Mouse (Mus musculus): ENCODE results near the gene Gstt2.
"Not testable (repeated sequence)": the region's sequence is repeated elsewhere in the genome, so short reads cannot be mapped to it uniquely, and the experiment has no call there.

Gene Gstt2

GRCm38 (mm10) chr10:75878836-75879235 is 41.6 kb upstream of the Gstt2 start:
- Histone ChIP-seq H3K4me3 (replicated peaks; ENCODE audit: low read length) (peak overlapping the region; percentile 61; the same call in 1 of the 2 replicates), H3K36me3 (ENCODE audit: insufficient read depth, low read length) (no peaks in the 10 kb centered on the region), H3K4me1 (replicated peaks; ENCODE audit: low read depth, low read length) (peaks cover 80% of the 10 kb centered on the region), H3K9me3 (ENCODE audit: low read length) (no peaks in the 10 kb centered on the region), H3K27me3 (ENCODE audit: insufficient read depth, low read length) (no peaks in the 10 kb centered on the region)
- TF ChIP-seq POU5F1 (IDR thresholded peaks at IDR 0.05; ENCODE audit: borderline replicate concordance, low read length) (no peak), NANOG (IDR thresholded peaks at IDR 0.05; ENCODE audit: borderline replicate concordance, low read length) (no peak), CTCF (conservative IDR thresholded peaks at IDR 0.05; ENCODE audit: low read length) (no peak)

GRCm38 (mm10) chr10:75873543-75874170 is 36.4 kb upstream of the Gstt2 start:
- H3K4me3 ChIP-seq (replicated peaks; ENCODE audit: low read length), result peak overlapping the region; percentile 52
- H3K4me1 ChIP-seq (replicated peaks; ENCODE audit: low read depth, low read length), result peaks cover 64% of the 10 kb centered on the region
- H3K36me3 ChIP-seq (ENCODE audit: insufficient read depth, low read length), result no peaks in the 10 kb centered on the region
- TF ChIP-seq CTCF (conservative IDR thresholded peaks at IDR 0.05; ENCODE audit: low read length) (no peak), NANOG (IDR thresholded peaks at IDR 0.05; ENCODE audit: borderline replicate concordance, low read length) (no peak), POU5F1 (IDR thresholded peaks at IDR 0.05; ENCODE audit: borderline replicate concordance, low read length) (no peak)
- H3K9me3 ChIP-seq (ENCODE audit: low read length), result no peaks in the 10 kb centered on the region
- H3K27me3 ChIP-seq (ENCODE audit: insufficient read depth, low read length), result no peaks in the 10 kb centered on the region

GRCm38 (mm10) chr10:75872915-75873542 is 35.8 kb upstream of the Gstt2 start:
- Histone ChIP-seq H3K36me3 (ENCODE audit: insufficient read depth, low read length) (no peaks in the 10 kb centered on the region), H3K4me3 (replicated peaks; ENCODE audit: low read length) (peak overlapping the region; percentile 64), H3K27me3 (ENCODE audit: insufficient read depth, low read length) (no peaks in the 10 kb centered on the region), H3K9me3 (ENCODE audit: low read length) (no peaks in the 10 kb centered on the region), H3K4me1 (replicated peaks; ENCODE audit: low read depth, low read length) (peaks cover 61% of the 10 kb centered on the region)
- TF ChIP-seq CTCF (conservative IDR thresholded peaks at IDR 0.05; ENCODE audit: low read length) (no peak), NANOG (IDR thresholded peaks at IDR 0.05; ENCODE audit: borderline replicate concordance, low read length) (peak; percentile 30; the same call in 1 of the 2 replicates), POU5F1 (IDR thresholded peaks at IDR 0.05; ENCODE audit: borderline replicate concordance, low read length) (peak; percentile 43; the same call in 1 of the 2 replicates)

GRCm38 (mm10) chr10:75872025-75872914 is 35.0 kb upstream of the Gstt2 start:
- Histone ChIP-seq H3K27me3 (ENCODE audit: insufficient read depth, low read length) (no peaks in the 10 kb centered on the region), H3K4me3 (replicated peaks; ENCODE audit: low read length) (peak overlapping the region; percentile 64), H3K4me1 (replicated peaks; ENCODE audit: low read depth, low read length) (peaks cover 56% of the 10 kb centered on the region), H3K36me3 (ENCODE audit: insufficient read depth, low read length) (no peaks in the 10 kb centered on the region), H3K9me3 (ENCODE audit: low read length) (no peaks in the 10 kb centered on the region)
- TF ChIP-seq CTCF (conservative IDR thresholded peaks at IDR 0.05; ENCODE audit: low read length) (no peak), NANOG (IDR thresholded peaks at IDR 0.05; ENCODE audit: borderline replicate concordance, low read length) (no peak), POU5F1 (IDR thresholded peaks at IDR 0.05; ENCODE audit: borderline replicate concordance, low read length) (no peak)

GRCm38 (mm10) chr10:75861587-75861986 is 24.4 kb upstream of the Gstt2 start:
- Histone ChIP-seq H3K4me3 (replicated peaks; ENCODE audit: low read length) (no peak overlapping the region; the same call in 1 of the 2 replicates), H3K27me3 (ENCODE audit: insufficient read depth, low read length) (no peaks in the 10 kb centered on the region), H3K9me3 (ENCODE audit: low read length) (peaks cover 28% of the 10 kb centered on the region), H3K36me3 (ENCODE audit: insufficient read depth, low read length) (peaks cover 28% of the 10 kb centered on the region), H3K4me1 (replicated peaks; ENCODE audit: low read depth, low read length) (peaks cover 45% of the 10 kb centered on the region)
- TF ChIP-seq CTCF (conservative IDR thresholded peaks at IDR 0.05; ENCODE audit: low read length) (no peak), POU5F1 (IDR thresholded peaks at IDR 0.05; ENCODE audit: borderline replicate concordance, low read length) (no peak), NANOG (IDR thresholded peaks at IDR 0.05; ENCODE audit: borderline replicate concordance, low read length) (no peak)

GRCm38 (mm10) chr10:75860746-75861145 is 23.5 kb upstream of the Gstt2 start:
- peak overlapping the region; percentile 90 for H3K4me3 ChIP-seq (replicated peaks; ENCODE audit: low read length)
- H3K9me3 ChIP-seq (ENCODE audit: low read length), result peaks cover 28% of the 10 kb centered on the region
- peaks cover 35% of the 10 kb centered on the region for H3K36me3 ChIP-seq (ENCODE audit: insufficient read depth, low read length)
- no peaks in the 10 kb centered on the region for H3K27me3 ChIP-seq (ENCODE audit: insufficient read depth, low read length)
- peaks cover 49% of the 10 kb centered on the region for H3K4me1 ChIP-seq (replicated peaks; ENCODE audit: low read depth, low read length)
- TF ChIP-seq CTCF (conservative IDR thresholded peaks at IDR 0.05; ENCODE audit: low read length) (no peak), POU5F1 (IDR thresholded peaks at IDR 0.05; ENCODE audit: borderline replicate concordance, low read length) (no peak), NANOG (IDR thresholded peaks at IDR 0.05; ENCODE audit: borderline replicate concordance, low read length) (no peak)

- peaks cover 55% of the 10 kb centered on the region for H3K4me1 ChIP-seq (replicated peaks; ENCODE audit: low read depth, low read length)
- H3K36me3 ChIP-seq (ENCODE audit: insufficient read depth, low read length), result peaks cover 35% of the 10 kb centered on the region
- peak within 1 kb of the TSS; percentile 90 for H3K4me3 ChIP-seq (replicated peaks; ENCODE audit: low read length)
- not testable (repeated sequence) for H3K27me3 ChIP-seq (ENCODE audit: insufficient read depth, low read length)
- H3K9me3 ChIP-seq (ENCODE audit: low read length), result peaks cover 28% of the 10 kb centered on the region
These were observed 22.7 kb upstream of the Gstt2 start, which contains the start of gene Mif for GRCm38 (mm10) chr10:75859786-75860470. Mif (minus strand) TSS chr10:75860240.
